Mouse (Mus musculus) heart, postnatal 0 days (tissue): ENCODE data around the gene 4930590J08Rik.

ENCODE experiments used
- CTCF ChIP-seq: IDR thresholded peaks from 2 replicates; pipeline ENCODE4 v1.5.1; 2016; ENCODE audit warnings: antibody characterized with exemption, control low read depth, low read depth
- EP300 ChIP-seq: IDR thresholded peaks from 2 replicates; pipeline ENCODE4 v1.6.1; 2016; ENCODE audit warnings: antibody characterized with exemption, low read depth

- TF ChIP-seq CTCF (no peak), EP300 (no peak)
These were observed 18.8 kb upstream of the 4930590J08Rik start for GRCm38 (mm10) chr6:91883859-91884258.
